Mouse (Mus musculus): ENCODE data around the gene Dst.

The Dst gene

DNA sequence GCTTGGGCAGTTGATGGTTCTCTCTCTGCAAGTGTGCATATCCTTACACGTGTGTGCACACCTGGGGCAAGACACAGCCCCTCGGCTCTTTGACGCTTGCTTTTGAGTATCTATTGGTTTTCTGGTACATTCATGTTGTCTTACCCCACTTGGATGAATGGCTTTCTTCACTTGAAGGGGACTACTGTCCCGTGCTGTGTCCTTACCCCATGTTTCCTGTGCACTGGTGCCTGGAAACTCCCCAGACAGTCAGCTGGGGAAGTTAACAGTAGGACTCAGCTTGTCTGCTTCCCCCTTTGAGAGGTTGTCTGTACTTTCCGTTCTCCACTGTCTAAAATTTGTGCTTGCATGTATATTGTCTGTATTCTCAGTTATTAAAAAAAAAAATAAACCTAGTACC, 120.7 kb downstream of the Dst start:
- DNase-seq (ENCODE audit: low spot score), result no peak

DNA sequence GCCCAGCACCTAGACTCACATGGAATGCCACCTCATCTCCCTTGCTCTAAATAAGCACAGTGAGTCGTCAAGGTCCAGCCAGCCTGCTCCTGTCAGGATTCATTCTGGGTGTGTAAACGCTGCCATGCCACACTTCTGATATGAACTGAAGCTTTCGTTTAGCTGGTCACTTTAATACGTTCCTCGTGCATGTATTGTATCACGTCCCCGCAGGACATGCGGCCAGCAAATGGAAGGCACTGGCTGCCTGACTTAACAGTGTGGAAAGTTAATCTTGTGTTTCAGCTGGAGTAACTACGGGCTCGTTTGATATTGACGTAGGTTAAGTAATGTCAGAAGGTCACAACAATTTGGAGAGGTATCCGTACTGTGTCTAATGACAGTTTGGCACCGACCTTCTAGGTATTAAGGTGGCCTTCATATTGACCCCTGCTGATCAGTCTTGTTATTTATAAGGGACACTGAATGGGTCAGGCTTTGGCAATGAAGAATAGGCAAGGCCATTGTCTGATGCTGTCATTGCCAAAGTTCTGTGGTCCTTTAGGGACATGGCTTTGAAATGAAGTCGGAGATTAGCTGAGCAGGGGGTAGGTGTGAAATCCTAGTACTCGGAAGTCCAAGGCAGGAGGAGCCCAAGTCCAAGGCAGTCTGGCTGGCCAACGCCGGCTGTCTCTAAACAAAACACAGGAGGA, 122.5 kb downstream of the Dst start:
- DNase-seq (ENCODE audit: low spot score), result no peak

DNA sequence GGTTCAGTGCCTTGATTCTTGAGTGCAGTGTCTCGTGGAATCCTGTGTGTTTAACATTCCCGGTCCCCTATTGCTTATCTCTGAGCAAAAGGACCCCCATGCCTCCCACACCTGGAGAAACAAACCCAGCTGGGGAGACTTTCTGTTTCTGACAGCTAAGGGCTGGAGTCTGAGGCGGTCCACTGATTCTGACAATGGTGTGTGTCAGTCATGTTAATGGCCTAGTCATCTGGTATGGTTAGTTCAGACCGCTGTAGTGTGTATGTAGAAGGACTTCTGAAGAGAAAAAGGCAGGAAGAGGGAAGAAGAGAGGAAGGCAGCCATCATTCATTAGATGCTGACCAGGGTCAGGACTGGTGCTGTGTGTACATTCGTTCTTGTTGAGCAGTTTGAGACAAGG, 125.0 kb downstream of the Dst start:
- DNase-seq (ENCODE audit: low spot score), result no peak

DNA sequence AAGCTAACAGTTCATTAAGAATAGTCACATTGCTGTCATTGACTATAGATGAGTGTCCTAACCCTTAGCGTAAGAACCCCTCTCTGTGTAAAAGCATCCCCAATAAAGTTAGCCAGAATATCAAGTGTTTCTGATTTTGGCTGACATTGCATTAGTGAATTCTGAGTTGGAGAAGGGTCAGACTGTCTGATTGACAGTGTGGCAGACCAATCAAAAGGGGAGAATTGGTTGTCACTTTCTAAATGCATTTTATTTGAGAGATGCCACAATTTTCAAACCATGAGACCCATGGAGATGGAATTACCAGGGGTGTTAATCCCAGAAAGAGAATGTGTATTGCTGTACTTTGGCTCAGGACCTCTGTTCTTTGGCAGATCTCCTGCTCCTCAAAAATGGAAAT, 125.5 kb downstream of the Dst start:
- no peak for DNase-seq (ENCODE audit: low spot score)

DNA sequence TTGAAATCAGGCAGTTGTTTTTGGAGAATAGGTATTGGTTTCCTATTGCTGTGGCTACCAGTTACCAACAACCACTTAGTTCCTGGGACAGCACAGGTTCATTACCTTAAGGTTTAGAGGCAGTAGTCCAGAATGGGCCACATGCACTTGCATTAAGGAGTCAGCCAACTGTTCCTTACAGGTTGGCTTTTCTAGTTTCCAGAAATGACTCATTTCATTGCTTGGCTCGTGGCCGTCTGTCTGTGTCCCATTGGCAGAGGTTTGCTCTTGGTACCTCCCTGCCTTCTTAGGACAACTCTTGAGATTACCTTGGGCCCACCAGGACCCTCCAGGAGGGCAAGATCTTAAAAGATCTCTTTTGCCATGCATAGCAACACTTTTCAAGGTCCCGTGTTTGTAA, 125.9 kb downstream of the Dst start:
- DNase-seq (ENCODE audit: low spot score), result no peak

DNA sequence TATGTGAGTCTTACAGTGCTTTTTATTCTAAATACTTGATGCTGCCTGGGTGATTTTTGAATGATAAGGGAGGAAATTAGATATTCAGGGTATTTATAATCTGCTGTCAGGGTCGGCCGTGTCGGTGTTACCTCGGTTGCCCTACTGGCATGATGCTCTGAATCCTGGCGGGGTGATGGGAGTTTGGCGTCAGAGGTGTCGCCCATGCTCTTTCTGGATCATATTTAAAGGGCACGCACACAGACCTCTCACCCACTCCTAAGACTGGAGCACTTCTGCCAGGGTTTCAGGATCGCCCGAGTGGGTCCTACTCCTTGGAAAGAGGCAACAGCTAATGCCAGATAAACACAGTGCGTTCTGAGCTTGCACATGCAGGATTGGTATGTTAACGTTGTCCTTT, 128.1 kb downstream of the Dst start:
- no peak for DNase-seq (ENCODE audit: low spot score)

DNA sequence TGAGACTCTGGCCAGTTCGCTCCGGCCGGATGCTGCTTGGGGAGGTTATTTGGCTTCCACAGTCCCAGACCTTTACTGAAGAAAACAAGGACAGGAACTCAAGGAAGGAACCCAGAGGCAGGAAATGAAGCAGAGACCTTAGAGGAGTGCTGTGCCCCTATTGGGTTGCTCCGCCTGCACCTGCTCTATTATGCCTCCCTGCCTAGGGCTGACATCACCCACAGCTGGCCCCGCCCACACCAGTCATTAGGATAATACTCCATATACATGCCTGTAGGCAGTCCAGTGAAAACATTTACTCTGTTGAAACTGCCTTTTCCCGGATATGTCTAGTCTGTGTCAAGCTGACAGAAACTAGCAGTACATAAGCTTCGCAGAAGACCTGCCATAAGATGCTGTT, 130.5 kb downstream of the Dst start:
- DNase-seq (ENCODE audit: low spot score), result no peak

DNA sequence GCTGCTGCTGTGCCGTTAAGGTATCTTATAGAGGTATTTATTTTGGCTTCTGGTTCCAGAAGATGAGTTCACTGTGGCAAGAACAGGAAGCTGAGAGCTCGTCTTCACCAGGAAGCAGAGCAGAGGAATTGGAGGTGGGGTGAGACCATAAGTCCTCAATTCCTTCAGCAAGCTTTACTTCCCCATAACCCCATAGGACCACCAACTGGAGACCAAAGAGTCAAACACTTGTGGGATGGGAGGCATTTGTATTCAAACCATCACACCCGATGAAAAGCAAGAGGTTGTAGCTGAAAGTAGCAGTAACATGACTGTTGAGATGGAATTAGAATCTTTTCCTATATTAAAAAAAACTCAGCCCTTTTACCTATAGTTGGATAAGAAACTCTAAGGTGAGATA, 132.0 kb downstream of the Dst start:
- DNase-seq (ENCODE audit: low spot score), result no peak

DNA sequence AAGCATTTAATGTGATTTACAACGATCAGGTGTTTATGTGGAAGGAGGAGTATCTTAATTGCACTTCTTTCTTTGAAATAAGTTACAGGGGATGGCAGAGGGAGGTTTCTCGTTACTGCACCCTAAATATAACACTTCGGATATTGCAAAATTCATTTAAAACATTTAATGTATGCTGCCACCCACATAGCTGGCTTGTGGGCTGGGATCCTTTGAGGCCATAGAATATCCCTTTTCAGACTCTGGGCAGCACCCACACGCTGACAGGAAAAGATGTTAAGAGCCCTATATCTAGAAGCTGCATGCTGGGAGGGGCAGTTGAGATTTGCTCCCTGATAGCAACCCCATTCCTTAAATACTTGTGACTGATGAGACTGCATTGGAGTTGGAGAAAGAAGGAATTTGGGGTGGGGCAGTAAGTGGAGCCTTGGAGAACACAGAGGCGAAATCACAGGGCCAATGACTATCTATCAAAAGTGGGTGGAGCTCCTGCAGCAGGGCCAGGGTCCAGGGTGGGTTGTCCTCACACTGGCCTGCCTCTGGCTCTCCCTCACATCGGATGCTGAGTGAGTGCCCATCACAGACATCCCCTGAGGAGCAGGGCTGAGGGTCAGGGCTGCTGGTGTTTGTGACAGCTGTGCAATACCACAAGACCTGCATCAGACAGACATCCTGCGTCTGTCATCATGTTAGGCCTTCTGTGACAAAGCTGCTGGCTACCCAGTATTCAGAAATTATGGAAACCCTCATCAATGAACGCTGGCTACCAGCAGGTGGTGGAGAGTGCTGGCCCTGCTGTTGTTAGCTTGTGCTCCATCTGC, 133.1 kb downstream of the Dst start:
- no peak for DNase-seq (ENCODE audit: low spot score)

DNA sequence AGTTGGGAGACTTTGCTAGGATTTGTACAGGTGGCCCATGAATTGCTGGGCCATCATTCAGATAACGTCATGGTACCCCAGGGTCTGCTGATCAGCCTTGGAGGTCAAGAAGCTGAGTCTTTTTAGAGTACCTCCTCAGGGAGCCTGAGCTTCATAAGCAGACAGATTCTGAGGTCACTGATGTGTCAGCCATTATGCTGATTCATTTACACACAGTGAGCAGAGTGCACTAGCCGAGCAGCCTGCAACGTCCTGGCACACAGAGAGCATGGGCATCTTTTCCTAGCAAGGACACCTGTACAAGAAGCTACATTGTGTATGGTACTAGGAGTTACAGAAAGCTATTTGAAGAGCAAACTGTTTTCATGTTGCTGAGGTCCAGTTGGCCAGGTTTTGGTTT, 134.3 kb downstream of the Dst start:
- DNase-seq (ENCODE audit: low spot score), result no peak

DNA sequence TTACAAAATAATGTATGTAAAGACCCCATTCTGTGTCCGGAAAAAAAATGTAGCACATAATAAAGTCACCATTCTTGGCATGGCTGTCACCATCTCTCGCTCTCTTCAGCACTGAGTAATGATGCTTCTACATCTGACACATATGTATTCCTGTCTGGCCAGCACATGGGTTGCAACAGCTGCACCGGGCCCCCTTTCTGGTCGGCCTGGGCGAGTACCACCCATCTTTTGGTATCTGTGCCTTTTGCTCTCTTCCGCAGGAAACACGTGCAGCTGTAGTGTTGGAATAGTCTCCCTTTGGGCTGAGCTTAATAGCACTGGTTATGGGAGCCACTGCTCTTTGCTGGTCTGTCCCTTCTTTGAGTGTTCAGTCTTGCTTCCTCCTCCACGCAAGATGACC, 135.3 kb downstream of the Dst start:
- DNase-seq (ENCODE audit: low spot score), result no peak

DNA sequence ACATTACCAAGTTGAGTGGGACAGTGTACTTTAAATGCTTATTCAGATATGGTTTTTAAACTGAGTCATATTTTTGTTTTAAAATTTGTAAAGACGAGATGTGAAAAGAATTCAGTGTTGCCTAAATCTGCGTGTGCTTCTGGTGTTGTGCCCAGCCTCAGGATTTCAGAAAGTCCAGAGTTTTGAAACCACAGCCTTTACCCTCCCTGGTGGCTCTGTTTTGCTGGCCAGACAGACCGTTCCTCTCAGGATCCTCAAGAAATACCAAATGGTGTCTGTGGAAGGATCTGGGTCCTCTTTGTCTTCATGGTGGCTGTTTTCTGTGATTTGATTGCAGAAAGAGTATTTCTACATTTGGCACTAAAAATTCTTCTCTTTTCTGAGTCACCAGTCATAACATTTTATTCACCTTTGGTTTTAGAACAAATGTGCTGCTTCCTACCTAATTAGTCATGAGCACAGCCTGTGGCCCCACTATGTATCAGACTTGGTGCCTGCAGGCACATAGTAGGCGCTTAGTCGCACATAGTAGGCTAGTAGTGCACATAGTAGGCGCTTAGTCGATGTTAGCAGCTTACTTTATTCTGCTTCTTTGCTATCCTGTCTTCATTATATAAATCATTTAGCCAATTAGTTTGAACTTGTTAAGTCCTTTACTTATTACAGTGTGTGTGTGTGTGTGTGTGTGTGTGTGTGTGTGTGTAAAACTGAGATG, 136.0 kb downstream of the Dst start:
- DNase-seq (ENCODE audit: low spot score), result no peak

DNA sequence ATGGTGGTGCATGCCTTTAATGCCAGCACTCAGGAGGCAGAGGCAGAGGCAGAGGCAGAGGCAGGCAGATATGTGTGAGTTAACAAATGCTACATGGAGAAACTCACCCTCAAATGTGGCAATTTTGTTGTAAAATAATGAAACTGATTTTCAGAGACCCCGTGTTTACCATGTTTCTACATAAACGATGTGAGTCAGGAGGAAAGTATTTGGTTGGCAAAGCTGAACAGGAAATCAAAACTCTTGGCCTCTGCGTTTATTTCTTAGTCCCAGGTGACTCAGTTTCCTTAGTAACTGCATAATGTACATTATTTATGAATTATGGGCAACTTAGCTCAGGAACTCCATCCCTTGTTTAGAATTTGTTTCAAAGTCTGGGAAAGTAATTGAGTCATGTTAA, 136.7 kb downstream of the Dst start:
- no peak for DNase-seq (ENCODE audit: low spot score)

DNA sequence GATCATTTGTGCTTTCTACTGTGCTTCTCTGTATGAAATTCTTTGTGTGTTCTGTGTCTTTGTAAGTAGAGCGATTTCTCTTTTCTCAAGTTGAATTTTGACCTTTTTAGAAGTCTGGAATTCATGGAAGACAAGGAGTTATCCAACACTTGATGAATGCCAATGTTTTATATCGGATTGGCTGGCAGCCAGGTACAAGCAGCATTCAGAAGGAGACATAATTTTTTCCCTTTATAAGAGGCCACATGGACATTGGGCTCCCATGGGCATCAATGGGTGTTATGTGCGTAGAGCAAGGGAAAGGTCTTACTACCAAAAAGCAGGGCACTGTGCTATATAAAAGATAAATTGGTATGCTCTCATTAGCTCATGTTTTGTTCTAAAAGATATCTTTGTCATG, 139.3 kb downstream of the Dst start:
- DNase-seq (ENCODE audit: low spot score), result no peak

DNA sequence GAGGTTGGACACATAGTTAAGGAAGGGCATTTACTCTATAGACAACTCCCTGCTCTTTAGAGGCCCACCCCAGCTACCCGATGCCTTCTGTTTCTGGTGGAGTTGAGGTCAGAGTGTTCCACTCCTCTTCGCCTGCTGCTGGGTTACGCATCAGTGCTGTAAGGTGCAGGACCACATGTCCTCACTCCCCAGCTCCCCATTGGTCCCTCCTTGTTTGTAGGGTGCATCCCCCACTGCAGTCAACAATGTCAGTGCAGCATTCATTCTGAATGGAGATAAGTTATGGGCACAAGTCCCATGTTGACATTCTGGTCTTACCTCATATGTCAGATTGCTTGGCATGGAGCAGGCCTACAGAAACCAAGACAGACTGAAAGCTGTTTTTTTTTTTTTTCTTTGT, 143.2 kb downstream of the Dst start:
- no peak for DNase-seq (ENCODE audit: low spot score)

DNA sequence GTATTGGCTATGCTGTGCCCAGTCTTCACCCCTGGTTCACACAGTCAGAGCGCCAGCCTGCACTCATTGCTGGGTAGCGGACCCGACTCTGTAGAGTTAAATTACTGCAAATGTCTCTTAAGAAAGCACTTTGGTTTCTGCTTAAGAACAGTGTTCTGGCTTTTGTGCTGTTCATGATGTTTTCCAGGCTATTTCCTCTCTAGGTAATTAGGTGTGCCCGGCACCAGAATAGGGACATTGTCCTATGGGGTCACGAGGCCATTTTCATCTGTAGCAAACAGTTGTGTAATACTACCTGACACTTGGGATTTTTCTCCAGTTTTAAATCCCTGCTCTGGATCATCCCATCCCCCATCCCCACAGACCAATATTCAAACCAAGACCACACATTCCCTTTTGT, 144.4 kb downstream of the Dst start:
- no peak for DNase-seq (ENCODE audit: low spot score)

DNA sequence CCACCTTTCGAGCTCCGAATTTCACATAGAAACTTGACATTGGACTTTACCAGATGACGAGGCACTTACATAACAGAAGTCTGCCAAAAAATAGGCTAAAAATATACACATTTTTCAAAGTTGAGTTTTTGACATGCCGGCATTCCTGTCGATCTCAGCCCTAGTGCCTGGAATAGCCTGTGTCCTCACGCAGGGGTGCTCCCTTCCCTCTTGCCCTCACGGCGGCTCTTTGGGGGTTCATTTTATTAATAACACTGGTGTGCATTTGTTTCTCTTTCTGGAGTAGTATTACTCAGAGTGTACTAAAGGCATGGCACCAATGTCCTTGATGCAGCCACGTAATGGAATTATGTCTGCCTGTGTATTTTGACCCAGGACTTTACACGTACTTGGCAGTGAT, 146.9 kb downstream of the Dst start:
- DNase-seq (ENCODE audit: low spot score), result no peak

DNA sequence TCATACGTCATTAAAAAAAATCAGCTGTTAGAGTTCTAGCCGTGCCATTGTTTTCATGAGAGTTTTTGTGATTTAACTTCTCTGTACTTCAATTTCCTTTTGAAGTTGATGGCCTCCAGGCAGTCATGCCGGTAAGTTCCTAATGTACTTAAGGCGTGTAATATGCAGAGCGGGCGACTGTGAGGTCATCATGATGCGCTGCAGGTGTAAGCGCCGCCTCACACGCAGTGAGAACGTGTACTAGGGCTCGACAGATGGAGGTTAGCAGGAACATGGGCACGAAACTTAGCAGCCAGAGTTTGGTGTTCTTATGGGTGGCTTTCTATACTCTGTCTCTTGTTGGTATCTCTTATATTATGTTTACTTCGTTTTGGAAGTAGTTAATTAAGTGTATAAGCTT, 148.6 kb downstream of the Dst start:
- no peak for DNase-seq (ENCODE audit: low spot score)

DNA sequence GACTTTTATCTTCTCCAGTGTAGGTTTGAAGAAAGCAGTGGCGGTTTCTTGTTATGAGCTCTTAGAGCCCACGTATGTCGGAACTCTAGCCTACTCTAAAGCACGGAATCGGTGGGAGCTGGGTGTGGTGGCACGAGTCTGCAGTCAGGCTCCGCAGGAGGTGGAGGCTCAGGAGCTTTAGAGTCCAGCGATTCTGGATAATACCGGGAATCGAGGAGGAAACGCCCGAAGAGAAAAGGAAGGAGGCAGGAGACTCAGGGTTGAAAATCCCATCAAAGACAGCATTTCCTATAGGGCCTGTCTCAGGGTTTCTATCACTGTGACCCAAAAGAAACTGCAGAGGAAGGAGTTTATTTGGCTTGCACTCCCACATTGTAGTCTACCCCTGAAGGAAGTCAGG, 151.2 kb downstream of the Dst start:
- no peak for DNase-seq (ENCODE audit: low spot score)

DNA sequence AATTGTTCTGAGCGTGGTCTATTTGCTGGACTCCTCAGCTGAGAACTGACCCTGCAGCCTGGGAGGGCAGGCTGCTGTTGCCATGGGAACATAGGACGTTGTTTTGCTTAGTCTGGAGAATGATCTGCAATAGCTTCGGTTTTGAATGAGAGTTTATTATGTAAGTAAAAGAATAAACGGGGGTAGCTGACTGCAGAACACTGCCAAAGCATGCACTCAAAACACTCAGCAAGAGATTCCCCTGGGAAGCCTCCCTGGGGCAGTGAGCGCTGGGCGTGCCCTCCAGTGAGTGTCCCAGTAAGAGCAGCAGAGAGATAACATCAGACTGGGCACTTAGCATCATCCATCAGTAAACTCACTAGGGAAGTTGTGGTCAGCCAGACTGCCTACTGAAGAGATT, 152.4 kb downstream of the Dst start:
- DNase-seq (ENCODE audit: low spot score), result no peak

DNA sequence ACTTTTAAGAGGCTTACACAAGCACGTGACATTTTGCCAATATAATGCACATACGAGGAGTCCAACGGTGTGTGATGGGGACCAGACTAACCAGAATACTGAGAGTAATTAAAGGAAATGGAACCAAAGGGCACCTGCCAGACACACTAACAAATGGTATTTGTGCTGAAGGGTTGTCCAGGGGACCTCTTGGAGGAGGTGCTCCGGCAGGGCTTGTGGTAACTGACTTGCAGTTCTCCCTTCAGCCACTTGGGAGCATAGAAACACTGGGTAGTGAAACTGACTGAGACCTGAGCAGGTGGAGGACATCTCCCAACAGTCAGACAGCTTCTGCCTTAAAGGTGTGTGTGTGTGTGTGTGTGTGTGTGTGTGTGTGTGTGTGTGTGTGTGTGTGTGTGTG, 153.1 kb downstream of the Dst start:
- DNase-seq (ENCODE audit: low spot score), result peak; percentile 30

DNA sequence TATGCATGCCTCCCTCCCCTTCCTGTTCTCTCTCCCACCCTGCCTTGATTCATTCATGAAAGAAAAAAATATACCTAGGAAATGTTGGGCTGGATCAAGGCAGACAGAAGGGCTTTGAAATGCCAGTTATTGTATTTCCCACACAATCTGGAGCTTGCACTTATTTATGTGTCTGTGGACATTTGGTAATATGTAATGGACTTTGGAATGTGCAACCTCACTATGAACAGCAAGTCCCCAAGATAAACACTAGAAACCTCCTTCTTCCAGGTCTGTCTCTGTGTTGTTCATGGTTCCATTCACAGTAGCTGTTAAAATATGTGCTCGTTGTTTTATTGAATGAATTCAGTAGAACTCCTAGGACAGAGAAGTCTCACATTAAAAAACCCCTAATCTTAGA, 153.8 kb downstream of the Dst start:
- no peak for DNase-seq (ENCODE audit: low spot score)

DNA sequence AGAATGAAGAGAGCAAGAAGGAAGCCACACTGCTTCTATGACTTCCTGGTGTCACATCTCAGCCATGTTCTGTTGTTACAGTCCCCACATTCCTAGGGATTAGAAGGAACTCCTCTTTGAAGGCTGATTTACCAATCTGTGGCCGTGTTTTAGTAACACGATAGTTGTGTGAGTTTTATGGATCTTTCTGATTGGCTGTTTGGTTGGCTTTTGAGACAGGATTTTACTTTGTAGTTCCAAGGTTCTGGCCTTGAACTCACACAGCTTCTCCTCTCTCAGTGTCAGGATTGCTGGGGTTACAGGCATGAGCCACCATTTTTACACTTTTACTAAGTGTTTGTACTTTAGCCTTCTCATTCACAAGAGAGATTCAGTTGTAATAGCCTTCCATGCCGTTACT, 155.9 kb downstream of the Dst start:
- DNase-seq (ENCODE audit: low spot score), result no peak
